Mouse (Mus musculus): ENCODE measurements around the gene Lyrm4. TPM values are rescaled to one million over a fixed set of nuclear protein-coding genes. Genes with fewer than 3 reads are reported as not detected.

Lyrm4 gene
- total RNA-seq, 2 experiments from 2014 or later, result 19.8 to 20.7 TPM

- intact Hi-C loops (cut with DNase I), result no loop called here
- DNase-seq (ENCODE audit: extremely low spot score in 1 of 2, low spot score in 2 of 2), result no peak
These were observed 157.8 kb downstream of the Lyrm4 start for GRCm38 (mm10) chr13:35959391-35960067.

GRCm38 (mm10) chr13:35958539-35958938, 158.8 kb downstream of the Lyrm4 start, which contains the start of gene Ppp1r3g:
Gene Ppp1r3g, plus strand, starts transcription at chr13:35958839.
- intact Hi-C loops (cut with DNase I), result no loop called here
- no peak for DNase-seq (ENCODE audit: extremely low spot score in 1 of 2, low spot score in 2 of 2)

- intact Hi-C loops (cut with DNase I), result loop anchor here (10.0 kb wide), 1 partner anchor 175 kb away; no protein-coding TSS in a partner anchor
- DNase-seq (ENCODE audit: extremely low spot score in 1 of 2, low spot score in 2 of 2), result no peak
These were observed 167.4 kb downstream of the Lyrm4 start for GRCm38 (mm10) chr13:35949814-35950455.

- intact Hi-C loops (cut with DNase I), result loop anchor here (2.0 to 10.0 kb wide), 2 partner anchors 173 to 917 kb away; no protein-coding TSS in a partner anchor
- DNase-seq (ENCODE audit: extremely low spot score in 1 of 2, low spot score in 2 of 2), result peak; percentile 75 to 79
These were observed 169.8 kb downstream of the Lyrm4 start for GRCm38 (mm10) chr13:35947354-35948000.

GRCm38 (mm10) chr13:35946659-35947353, 170.5 kb downstream of the Lyrm4 start:
- intact Hi-C loops (cut with DNase I), result loop anchor here (2.0 to 10.0 kb wide), 2 partner anchors 172 to 916 kb away; no protein-coding TSS in a partner anchor
- DNase-seq (ENCODE audit: extremely low spot score in 1 of 2, low spot score in 2 of 2), result no peak

- DNase-seq (ENCODE audit: extremely low spot score in 1 of 2, low spot score in 2 of 2), result no peak
- intact Hi-C loops (cut with DNase I), result loop anchor here (10.0 kb wide), 1 partner anchor 166 kb away; no protein-coding TSS in a partner anchor
These were observed 176.4 kb downstream of the Lyrm4 start for GRCm38 (mm10) chr13:35940934-35941333.

GRCm38 (mm10) chr13:35939871-35940665, 177.3 kb downstream of the Lyrm4 start:
- DNase-seq (ENCODE audit: extremely low spot score in 1 of 2, low spot score in 2 of 2), result no peak
- intact Hi-C loops (cut with DNase I), result loop anchor here (10.0 kb wide), 1 partner anchor 165 kb away; no protein-coding TSS in a partner anchor

GRCm38 (mm10) chr13:35937991-35938390, 179.3 kb downstream of the Lyrm4 start:
- DNase-seq (ENCODE audit: extremely low spot score in 1 of 2, low spot score in 2 of 2), result peak in 1 of 2 experiments; percentile 35
- intact Hi-C loops (cut with DNase I), result no loop called here

Other genes with a start within 250 kb of the Lyrm4 start
- 1 to 10 TPM; 5.8 to 8.0 TPM for gene Rpp40, start 211.2 kb downstream of the Lyrm4 start, total RNA-seq (2021)
- gene Ppp1r3g, start 158.7 kb downstream of the Lyrm4 start, total RNA-seq (2021), result 10 to 100 TPM in 1 of 2 experiments, 1 to 10 TPM in 1; 5.9 to 11.7 TPM
- 10 to 100 TPM; 31.1 to 37.6 TPM for gene Fars2, start 114 bp downstream of the Lyrm4 start, total RNA-seq (2021)

Measured in left cerebral cortex, postnatal 10 days (tissue).